Mouse (Mus musculus) liver, embryonic 14.5 days (tissue): ENCODE measurements around the gene Fzr1.

Experiments used
- CTCF ChIP-seq: IDR thresholded peaks from 2 replicates; pipeline ENCODE4 v1.5.1; 2016; ENCODE audit warnings: antibody characterized with exemption, low read depth, control low read depth
- EP300 ChIP-seq: IDR thresholded peaks from 2 replicates; pipeline ENCODE4 v1.6.1; 2016; ENCODE audit warnings: antibody characterized with exemption, low read depth

- TF ChIP-seq CTCF (no peak), EP300 (no peak)
Measured at GRCm38 (mm10) chr10:81411471-81412400, 33.4 kb upstream of the Fzr1 start.
